Mouse (Mus musculus): ENCODE data around the gene Rec114. TPM values are rescaled to one million over a fixed set of nuclear protein-coding genes. Genes with fewer than 3 reads are reported as not detected.

Gene Rec114
- polyA plus RNA-seq, 1 experiment: 0.35 TPM

GRCm38 (mm10) chr9:58615064-58615938 is 128.5 kb downstream of the Rec114 start:
- Histone ChIP-seq H3ac (ENCODE audit: control insufficient read depth, insufficient read length) (no peak overlapping the region), H3K4me3 (no peak overlapping the region), H3K27me3 (ENCODE audit: control insufficient read depth, insufficient read depth, insufficient read length) (no peaks in the 10 kb centered on the region), H3K36me3 (ENCODE audit: control insufficient read depth, insufficient read depth) (no peaks in the 10 kb centered on the region), H3K79me2 (ENCODE audit: control insufficient read depth, insufficient read depth) (peaks cover 100% of the 10 kb centered on the region), H3K4me2 (ENCODE audit: low read depth) (no peak overlapping the region)
- no peak for TF ChIP-seq E2F4 (IDR thresholded peaks at IDR 0.05; ENCODE audit: insufficient read depth)

GRCm38 (mm10) chr9:58613790-58614189 is 130.0 kb downstream of the Rec114 start:
- H3ac ChIP-seq (ENCODE audit: control insufficient read depth, insufficient read length): no peak overlapping the region
- peak overlapping the region; percentile 37 for H3K4me2 ChIP-seq (ENCODE audit: low read depth)
- H3K27me3 ChIP-seq (ENCODE audit: control insufficient read depth, insufficient read depth, insufficient read length): no peaks in the 10 kb centered on the region
- no peak for TF ChIP-seq TCF12 (IDR thresholded peaks at IDR 0.05; ENCODE audit: insufficient read depth, poor library complexity, severe bottlenecking)
- TF ChIP-seq MYOD1 (IDR thresholded peaks at IDR 0.05; ENCODE audit: control insufficient read depth in 1 of 3, insufficient read length in 2 of 3, low read depth in 2 of 3): peak in 1 of 3 experiments; percentile 38
- no peak for TF ChIP-seq MAX (IDR thresholded peaks at IDR 0.05; ENCODE audit: low read depth)
- peaks cover 100% of the 10 kb centered on the region for H3K79me2 ChIP-seq (ENCODE audit: control insufficient read depth, insufficient read depth)
- H3K36me3 ChIP-seq (ENCODE audit: control insufficient read depth, insufficient read depth): no peaks in the 10 kb centered on the region
- no peak overlapping the region for H3K4me3 ChIP-seq

Other genes starting within 250 kb of the Rec114 start
- 49.5 TPM for gene Cd276, start 188.5 kb downstream of the Rec114 start, polyA plus RNA-seq (2012; fragmentation: generic; extraction: Trizol)
- gene Nptn, start 161.7 kb downstream of the Rec114 start, polyA plus RNA-seq (2012; fragmentation: generic; extraction: Trizol): 349 TPM
- gene Hcn4, start 79.4 kb upstream of the Rec114 start, polyA plus RNA-seq (2012; fragmentation: generic; extraction: Trizol): 0.01 TPM